Mouse (Mus musculus): Measurements from ENCODE around the gene Hypk.

DNA sequence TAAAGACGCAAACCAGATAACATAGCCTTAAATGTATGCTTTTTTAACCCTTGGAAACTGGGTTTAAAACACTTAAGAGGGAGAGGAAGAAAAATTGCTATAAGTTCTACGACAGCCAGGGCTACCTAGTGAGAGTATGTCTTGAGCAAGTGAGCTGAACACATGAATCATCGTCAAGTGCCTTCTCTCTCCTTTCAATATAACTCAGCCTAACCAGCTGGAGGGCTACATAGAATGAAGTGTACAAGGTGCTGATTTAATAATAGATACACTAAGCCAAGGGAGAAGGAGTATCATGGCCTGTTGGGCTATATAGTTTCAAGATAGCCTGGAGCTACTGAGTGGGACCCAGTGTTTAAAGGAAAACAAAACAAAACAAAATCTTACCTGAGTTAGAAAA, 34.6 kb upstream of the Hypk start:
- no peak for TF ChIP-seq TCF12 (IDR thresholded peaks at IDR 0.05; ENCODE audit: insufficient read depth, poor library complexity, severe bottlenecking)
- no peak for TF ChIP-seq E2F4 (IDR thresholded peaks at IDR 0.05; ENCODE audit: insufficient read depth)
- no peak for TF ChIP-seq POLR2A (IDR thresholded peaks at IDR 0.05; ENCODE audit: insufficient read length, low read depth)

All from myocyte (in vitro differentiated cells).